Mouse (Mus musculus) intestine, embryonic 16.5 days (tissue): ENCODE measurements around the gene Inka1. TPM values are rescaled to one million over a fixed set of nuclear protein-coding genes. Genes with fewer than 3 reads are reported as not detected.

Experiments used
- ATAC-seq: fragments of 200-750 bp; cut with Nextera tagmentation; 2 replicates; pipeline ENCODE4 v1.8.0; 2017; ENCODE audit warnings: moderate TSS enrichment, moderate library complexity
- H3K27ac ChIP-seq: fragments of 300-500 bp; sonication (generic); 2 replicates; pipeline ENCODE4 v1.5.1; 2014; ENCODE audit warnings: mild to moderate bottlenecking, low read length
- H3K27me3 ChIP-seq: fragments of 300-500 bp; sonication (generic); replicated peaks from 2 replicates; pipeline ENCODE4 v1.6.1; 2014; ENCODE audit warnings: low read length, control low read depth, mixed read lengths; ENCODE audit not compliant: control insufficient read depth, insufficient read depth
- H3K36me3 ChIP-seq: fragments of 300-500 bp; sonication (generic); 2 replicates; pipeline ENCODE4 v1.6.1; 2014; ENCODE audit warnings: low read length, control low read depth; ENCODE audit not compliant: control insufficient read depth, insufficient read depth
- H3K4me1 ChIP-seq: fragments of 300-500 bp; sonication (generic); 2 replicates; pipeline ENCODE4 v1.6.1; 2014; ENCODE audit warnings: low read length, control low read depth, mixed read lengths; ENCODE audit not compliant: control insufficient read depth, insufficient read depth
- H3K4me2 ChIP-seq: fragments of 300-500 bp; sonication (generic); 2 replicates; pipeline ENCODE4 v1.6.1; 2014; ENCODE audit warnings: low read depth, low read length, control low read depth
- H3K4me3 ChIP-seq: fragments of 300-500 bp; sonication (generic); 2 replicates; pipeline ENCODE4 v1.5.1; 2014; ENCODE audit warnings: mild to moderate bottlenecking, low read length
- H3K9ac ChIP-seq: fragments of 300-500 bp; sonication (generic); 2 replicates; pipeline ENCODE4 v1.6.1; 2014; ENCODE audit warnings: low read depth, low read length
- H3K9me3 ChIP-seq: fragments of 300-500 bp; sonication (generic); 2 replicates; pipeline ENCODE4 v1.6.1; 2016; ENCODE audit warnings: low read length, control low read depth; ENCODE audit not compliant: control insufficient read depth
- WGBS: fragments of 180-500 bp; shearing (Covaris S2); extraction: QIAGEN DNeasy Blood & Tissue Kit; methylation state at CpG from one replicate; pipeline ENCODE4 v1.1.7; 2014; 5-methylcytosine and 5-hydroxymethylcytosine counted together
- polyA plus RNA-seq: library from polyadenylated mRNA; unstranded; fragments of >200 nt; fragmentation: Nextera tagmentation; extraction: Ambion mirVana; gene quantifications from 2 replicates; pipeline ENCODE4 v1.2.1, GENCODE M21; 2015

Gene Inka1
- polyA plus RNA-seq, 1 experiment from 2014 or later, result 35.8 TPM

- WGBS, result 90% methylated on average over 10 of the region's 10 CpGs
- H3K27ac ChIP-seq, result peak within 1 kb of the TSS; percentile 62; the same call in 1 of the 2 replicates
- ATAC-seq, result no peak
- H3K4me1 ChIP-seq, result peaks cover 6% of the 10 kb centered on the region
- H3K9me3 ChIP-seq, result no peaks in the 10 kb centered on the region
- peak within 1 kb of the TSS; percentile 73 for H3K9ac ChIP-seq
- peak within 1 kb of the TSS; percentile 62 for H3K4me2 ChIP-seq
- no peaks in the 10 kb centered on the region for H3K36me3 ChIP-seq
- no peaks in the 10 kb centered on the region for H3K27me3 ChIP-seq
- peak within 1 kb of the TSS; percentile 65 for H3K4me3 ChIP-seq
Observed at GRCm38 (mm10) chr9:107949922-107950235, 35.8 kb downstream of the Inka1 start, which contains the start of gene Traip. Gene Traip (plus strand): TSS chr9:107950136.

- Histone ChIP-seq H3K4me1 (peaks cover 6% of the 10 kb centered on the region), H3K9ac (no peak overlapping the region), H3K9me3 (no peaks in the 10 kb centered on the region), H3K36me3 (no peaks in the 10 kb centered on the region), H3K27me3 (no peaks in the 10 kb centered on the region), H3K4me2 (no peak overlapping the region), H3K4me3 (no peak overlapping the region), H3K27ac (no peak overlapping the region)
- WGBS, result 83% methylated on average over 13 of the region's 13 CpGs
- no peak for ATAC-seq
Observed at GRCm38 (mm10) chr9:107949184-107949921, 36.3 kb downstream of the Inka1 start.

GRCm38 (mm10) chr9:107947241-107948194 is 38.2 kb downstream of the Inka1 start:
- no peaks in the 10 kb centered on the region for H3K9me3 ChIP-seq
- no peak overlapping the region for H3K27ac ChIP-seq
- ATAC-seq, result no peak
- no peak overlapping the region for H3K4me3 ChIP-seq
- no peaks in the 10 kb centered on the region for H3K27me3 ChIP-seq
- no peak overlapping the region for H3K4me2 ChIP-seq
- H3K36me3 ChIP-seq, result no peaks in the 10 kb centered on the region
- WGBS, result 88% methylated on average over 31 of the region's 31 CpGs
- H3K9ac ChIP-seq, result 0 out of 2 replicates have a peak overlapping the region, but pooled peaks have one; percentile 6
- H3K4me1 ChIP-seq, result peaks cover 6% of the 10 kb centered on the region

GRCm38 (mm10) chr9:107936831-107937230 is 48.8 kb downstream of the Inka1 start:
- no peak for ATAC-seq
- no peak overlapping the region for H3K27ac ChIP-seq
- WGBS, result 30% methylated on average over 3 of the region's 3 CpGs
- H3K4me3 ChIP-seq, result no peak overlapping the region
- H3K4me2 ChIP-seq, result no peak overlapping the region
- H3K27me3 ChIP-seq, result peaks cover 16% of the 10 kb centered on the region
- no peaks in the 10 kb centered on the region for H3K36me3 ChIP-seq
- H3K9me3 ChIP-seq, result no peaks in the 10 kb centered on the region
- peaks cover 11% of the 10 kb centered on the region for H3K4me1 ChIP-seq
- H3K9ac ChIP-seq, result no peak overlapping the region

- peak overlapping the region; percentile 53 for H3K4me3 ChIP-seq
- H3K27ac ChIP-seq, result no peak overlapping the region
- 0 out of 2 replicates have a peak, but pooled peaks have one; percentile 21 for ATAC-seq
- peaks cover 16% of the 10 kb centered on the region for H3K27me3 ChIP-seq
- H3K9me3 ChIP-seq, result no peaks in the 10 kb centered on the region
- H3K36me3 ChIP-seq, result no peaks in the 10 kb centered on the region
- H3K4me1 ChIP-seq, result peaks cover 14% of the 10 kb centered on the region
- peak overlapping the region; percentile 66 for H3K9ac ChIP-seq
- peak overlapping the region; percentile 94 for H3K4me2 ChIP-seq
- WGBS, result 4% methylated on average over 29 of the region's 29 CpGs
Observed at GRCm38 (mm10) chr9:107936215-107936822, 49.4 kb downstream of the Inka1 start.

- H3K4me1 ChIP-seq, result peaks cover 19% of the 10 kb centered on the region
- peak overlapping the region; percentile 53 for H3K4me3 ChIP-seq
- H3K36me3 ChIP-seq, result no peaks in the 10 kb centered on the region
- ATAC-seq, result 0 out of 2 replicates have a peak, but pooled peaks have one; percentile 29
- H3K9me3 ChIP-seq, result no peaks in the 10 kb centered on the region
- H3K27me3 ChIP-seq, result peaks cover 16% of the 10 kb centered on the region
- 1% methylated on average over 40 of the region's 41 CpGs for WGBS
- H3K27ac ChIP-seq, result no peak overlapping the region
- peak overlapping the region; percentile 66 for H3K9ac ChIP-seq
- H3K4me2 ChIP-seq, result peak overlapping the region; percentile 94
Observed at GRCm38 (mm10) chr9:107935790-107936214, 49.9 kb downstream of the Inka1 start.

- 13% methylated on average over 3 of the region's 3 CpGs for WGBS
- H3K9me3 ChIP-seq, result no peaks in the 10 kb centered on the region
- no peak within 1 kb of the TSS for H3K27ac ChIP-seq
- peak within 1 kb of the TSS; percentile 94 for H3K4me2 ChIP-seq
- H3K27me3 ChIP-seq, result peaks cover 16% of the 10 kb centered on the region
- peak within 1 kb of the TSS; percentile 53 for H3K4me3 ChIP-seq
- H3K9ac ChIP-seq, result peak within 1 kb of the TSS; percentile 66
- ATAC-seq, result no peak
- H3K4me1 ChIP-seq, result peaks cover 22% of the 10 kb centered on the region
- no peaks in the 10 kb centered on the region for H3K36me3 ChIP-seq
Observed at GRCm38 (mm10) chr9:107935374-107935773, 50.3 kb downstream of the Inka1 start, which contains the start of gene Camkv. Gene Camkv (plus strand): TSS chr9:107935674.
